Mouse (Mus musculus): ENCODE results near the gene Tmem229b.

GRCm38 (mm10) chr12:78919079-78919712 is 88.2 kb downstream of the Tmem229b start:
- no peak for TF ChIP-seq POLR2A (IDR thresholded peaks at IDR 0.05; ENCODE audit: insufficient read depth, low read length)
- TF ChIP-seq CTCF (IDR thresholded peaks at IDR 0.05; ENCODE audit: low read depth, low read length) = peak; percentile 65

All from ES-Bruce4 (cell line).